Mouse (Mus musculus): ENCODE measurements around the gene Pea15a.

Pea15a gene

GRCm38 (mm10) chr1:172179102-172179501 is 27.5 kb downstream of the Pea15a start:
- DNase-seq (ENCODE audit: low spot score): no peak

- DNase-seq (ENCODE audit: low spot score): no peak
These were observed 28.8 kb downstream of the Pea15a start for GRCm38 (mm10) chr1:172177791-172178190.

- no peak for DNase-seq (ENCODE audit: low spot score)
These were observed 33.4 kb downstream of the Pea15a start for GRCm38 (mm10) chr1:172173181-172173580.

- no peak for DNase-seq (ENCODE audit: low spot score)
These were observed 34.2 kb downstream of the Pea15a start for GRCm38 (mm10) chr1:172172381-172172780.

GRCm38 (mm10) chr1:172169809-172170208 is 36.8 kb downstream of the Pea15a start:
- no peak for DNase-seq (ENCODE audit: low spot score)

- DNase-seq (ENCODE audit: low spot score): no peak
These were observed 38.7 kb downstream of the Pea15a start for GRCm38 (mm10) chr1:172167911-172168310.

GRCm38 (mm10) chr1:172162959-172163358 is 43.6 kb downstream of the Pea15a start:
- no peak for DNase-seq (ENCODE audit: low spot score)

GRCm38 (mm10) chr1:172162009-172162408 is 44.6 kb downstream of the Pea15a start:
- no peak for DNase-seq (ENCODE audit: low spot score)

GRCm38 (mm10) chr1:172160508-172160907 is 46.1 kb downstream of the Pea15a start:
- no peak for DNase-seq (ENCODE audit: low spot score)

GRCm38 (mm10) chr1:172159970-172160369 is 46.6 kb downstream of the Pea15a start:
- DNase-seq (ENCODE audit: low spot score): no peak

GRCm38 (mm10) chr1:172155518-172155917 is 51.1 kb downstream of the Pea15a start:
- DNase-seq (ENCODE audit: low spot score): no peak

GRCm38 (mm10) chr1:172154536-172154935 is 52.1 kb downstream of the Pea15a start:
- no peak for DNase-seq (ENCODE audit: low spot score)

GRCm38 (mm10) chr1:172148955-172149815 is 57.4 kb downstream of the Pea15a start:
- no peak for DNase-seq (ENCODE audit: low spot score)

- peak; percentile 42 for DNase-seq (ENCODE audit: low spot score)
These were observed 58.2 kb downstream of the Pea15a start for GRCm38 (mm10) chr1:172148279-172148954.

- DNase-seq (ENCODE audit: low spot score): peak; percentile 98
These were observed 58.7 kb downstream of the Pea15a start, which contains the start of gene Dcaf8 for GRCm38 (mm10) chr1:172147835-172148278. TSS of gene Dcaf8 (plus strand) at chr1:172148084.

Data from urinary bladder, postnatal 14 days (tissue).